Mouse (Mus musculus) kidney, embryonic 16.5 days (tissue): Measurements from ENCODE around the gene Fcnb. TPM values are rescaled to one million over a fixed set of nuclear protein-coding genes. Genes with fewer than 3 reads are reported as not detected.

Experiments
- ATAC-seq: fragments of 200-750 bp; cut with Nextera tagmentation; 2 replicates; pipeline ENCODE4 v1.8.0; 2017; ENCODE audit warnings: moderate TSS enrichment; ENCODE audit not compliant: low FRiP score, low TSS enrichment
- H3K27ac ChIP-seq: fragments of 300-500 bp; sonication (generic); 2 replicates; pipeline ENCODE4 v1.5.1; 2014; ENCODE audit warnings: low read length
- H3K27me3 ChIP-seq: fragments of 300-500 bp; sonication (generic); 2 replicates; pipeline ENCODE4 v1.6.1; 2014; ENCODE audit warnings: low read length, control low read depth, mixed read lengths; ENCODE audit not compliant: insufficient read depth
- H3K36me3 ChIP-seq: fragments of 300-500 bp; sonication (generic); 2 replicates; pipeline ENCODE4 v1.6.1; 2014; ENCODE audit warnings: low read length, control low read depth, mixed read lengths; ENCODE audit not compliant: insufficient read depth
- H3K4me1 ChIP-seq: fragments of 300-500 bp; sonication (generic); 2 replicates; pipeline ENCODE4 v1.6.1; 2014; ENCODE audit warnings: low read length, control low read depth, mixed read lengths; ENCODE audit not compliant: insufficient read depth
- H3K4me2 ChIP-seq: fragments of 300-500 bp; sonication (generic); replicated peaks from 2 replicates; pipeline ENCODE4 v1.6.1; 2014; ENCODE audit warnings: low read depth, low read length
- H3K4me3 ChIP-seq: fragments of 300-500 bp; sonication (generic); 2 replicates; pipeline ENCODE4 v1.5.1; 2014; ENCODE audit warnings: mild to moderate bottlenecking, low read length
- H3K9ac ChIP-seq: fragments of 300-500 bp; sonication (generic); replicated peaks from 2 replicates; pipeline ENCODE4 v1.6.1; 2014; ENCODE audit warnings: low read length
- H3K9me3 ChIP-seq: fragments of 300-500 bp; sonication (generic); 2 replicates; pipeline ENCODE4 v1.6.1; 2016; ENCODE audit warnings: low read length, control low read depth
- WGBS: fragments of 180-500 bp; shearing (Covaris S2); extraction: QIAGEN DNeasy Blood & Tissue Kit; methylation state at CpG from one replicate; pipeline ENCODE4 v1.1.7; 2014; 5-methylcytosine and 5-hydroxymethylcytosine counted together
- polyA plus RNA-seq: library from polyadenylated mRNA; unstranded; fragments of >200 nt; fragmentation: Nextera tagmentation; extraction: Ambion mirVana; gene quantifications from 2 replicates; pipeline ENCODE4 v1.2.1, GENCODE M21; 2015

The Fcnb gene
- polyA plus RNA-seq, result 0.40 TPM in 1 of 2 replicates, not detected in the other

DNA sequence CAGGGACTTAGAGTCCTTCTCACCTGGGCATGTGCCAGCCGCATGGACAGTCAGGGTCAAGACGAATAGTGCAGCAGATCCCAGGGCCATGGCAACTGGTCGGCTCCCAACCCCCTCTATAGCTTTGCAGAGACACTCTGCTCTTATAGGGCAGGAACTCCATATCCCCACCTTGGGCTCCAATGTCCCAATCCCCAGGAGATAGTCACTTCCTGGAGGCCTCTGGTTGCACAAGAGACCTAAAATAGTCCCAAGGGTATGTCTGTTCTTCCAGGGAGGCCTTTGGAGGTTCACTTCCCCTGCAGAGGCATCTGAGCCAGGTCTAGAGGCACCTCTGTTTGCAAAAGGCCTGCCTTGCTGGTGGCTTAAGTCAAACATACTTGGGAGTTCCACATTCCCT is at the start of gene Fcnb:
Gene Fcnb, minus strand, starts transcription at position 118 of the 400 bp plus-strand sequence.
- H3K4me2 ChIP-seq, result no peak within 1 kb of the TSS
- H3K36me3 ChIP-seq, result no peaks in the 10 kb centered on the region
- H3K27ac ChIP-seq, result no peak within 1 kb of the TSS
- H3K4me1 ChIP-seq, result no peaks in the 10 kb centered on the region
- no peaks in the 10 kb centered on the region for H3K9me3 ChIP-seq
- WGBS, result 89% methylated on average over 3 of the region's 3 CpGs
- no peak within 1 kb of the TSS for H3K4me3 ChIP-seq
- H3K27me3 ChIP-seq, result no peaks in the 10 kb centered on the region
- no peak within 1 kb of the TSS for H3K9ac ChIP-seq
- ATAC-seq, result no peak

DNA sequence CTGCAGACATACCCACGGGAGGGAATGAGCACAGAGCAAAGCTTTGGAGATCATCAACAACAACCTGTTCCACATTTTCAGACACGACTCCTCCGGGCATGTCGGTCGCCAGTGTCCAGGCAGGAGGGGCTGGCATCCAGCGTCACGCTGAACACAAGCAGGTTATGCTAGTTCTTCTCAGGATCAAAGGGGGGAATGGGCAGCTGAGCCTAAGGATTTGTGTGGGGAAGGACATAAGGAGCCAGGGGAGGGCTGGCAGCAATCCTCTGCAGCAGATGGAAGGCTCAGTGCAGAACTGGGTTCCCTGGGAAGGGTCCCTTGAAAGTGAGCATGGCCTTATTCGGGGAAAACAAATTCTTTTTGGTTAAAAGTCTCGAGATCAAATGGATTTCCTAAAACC is 49.1 kb upstream of the Fcnb start:
- no peak for ATAC-seq
- Histone ChIP-seq H3K9me3 (no peaks in the 10 kb centered on the region), H3K27ac (no peak overlapping the region), H3K4me3 (no peak overlapping the region), H3K36me3 (no peaks in the 10 kb centered on the region), H3K27me3 (no peaks in the 10 kb centered on the region), H3K9ac (no peak overlapping the region), H3K4me2 (no peak overlapping the region), H3K4me1 (peaks cover 7% of the 10 kb centered on the region)
- WGBS, result 78% methylated on average over 9 of the region's 9 CpGs

DNA sequence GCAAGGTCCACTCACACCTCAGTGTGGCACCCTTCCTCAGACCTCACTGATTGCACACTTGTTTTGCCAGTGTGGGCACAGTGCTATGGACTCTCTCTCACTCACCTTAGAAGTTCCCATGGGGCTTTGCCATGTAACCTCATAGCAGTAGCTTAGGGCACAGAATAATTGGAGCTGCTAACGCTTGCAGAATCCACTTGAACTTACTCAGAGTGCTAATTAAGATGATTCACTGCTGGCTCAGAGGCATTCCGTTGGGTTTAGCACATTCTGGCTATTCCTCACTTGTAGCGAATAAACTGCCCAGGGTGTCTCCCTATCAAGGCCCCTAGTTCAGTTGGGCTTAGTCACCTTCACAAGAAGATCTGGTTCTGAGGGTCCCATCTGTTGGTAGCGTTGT is 47.4 kb upstream of the Fcnb start:
- no peak for ATAC-seq
- no peak overlapping the region for H3K4me3 ChIP-seq
- 64% methylated on average over 4 of the region's 4 CpGs for WGBS

DNA sequence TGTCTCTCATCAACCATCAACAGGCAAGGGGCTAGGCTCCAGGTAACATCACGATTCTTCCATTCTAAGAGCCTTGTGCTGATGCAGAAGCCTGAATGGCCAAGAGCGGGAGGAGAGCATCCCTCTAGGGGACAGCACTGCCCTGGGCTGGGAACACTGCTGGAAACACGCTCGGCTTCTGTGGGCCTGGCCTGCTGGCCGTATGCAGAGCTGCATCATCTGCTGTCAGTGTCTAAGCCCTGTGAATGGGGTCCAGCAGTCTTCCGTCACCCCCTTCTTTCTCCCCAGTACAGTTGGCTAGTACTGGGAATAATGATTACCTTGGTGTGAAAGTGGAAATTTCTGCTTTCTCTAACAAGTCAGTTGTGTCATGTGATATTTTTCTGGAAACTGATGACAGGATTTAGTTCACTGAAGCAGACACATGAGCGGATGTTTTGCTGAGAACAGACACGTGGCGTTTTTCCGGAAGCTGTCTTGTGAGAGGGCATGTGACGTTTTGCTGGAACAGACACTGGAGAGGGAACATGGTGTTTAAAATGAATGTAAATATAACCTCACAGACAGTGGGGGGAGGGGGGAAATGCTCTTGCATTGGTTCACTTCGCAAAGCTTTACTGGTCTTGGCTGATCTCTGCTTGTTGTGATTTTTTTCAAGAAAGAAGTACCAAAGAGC is 42.2 kb upstream of the Fcnb start:
- Histone ChIP-seq H3K4me3 (no peak overlapping the region), H3K9ac (no peak overlapping the region), H3K27me3 (no peaks in the 10 kb centered on the region), H3K36me3 (no peaks in the 10 kb centered on the region), H3K4me1 (no peaks in the 10 kb centered on the region), H3K27ac (no peak overlapping the region), H3K9me3 (no peaks in the 10 kb centered on the region), H3K4me2 (no peak overlapping the region)
- WGBS, result 59% methylated on average over 12 of the region's 12 CpGs
- no peak for ATAC-seq

More for the DNA sequence above, 47.4 kb upstream of the Fcnb start:
- Histone ChIP-seq H3K27me3 (no peaks in the 10 kb centered on the region), H3K27ac (no peak overlapping the region), H3K9ac (no peak overlapping the region), H3K4me2 (no peak overlapping the region), H3K9me3 (no peaks in the 10 kb centered on the region), H3K4me1 (no peaks in the 10 kb centered on the region), H3K36me3 (no peaks in the 10 kb centered on the region)

DNA sequence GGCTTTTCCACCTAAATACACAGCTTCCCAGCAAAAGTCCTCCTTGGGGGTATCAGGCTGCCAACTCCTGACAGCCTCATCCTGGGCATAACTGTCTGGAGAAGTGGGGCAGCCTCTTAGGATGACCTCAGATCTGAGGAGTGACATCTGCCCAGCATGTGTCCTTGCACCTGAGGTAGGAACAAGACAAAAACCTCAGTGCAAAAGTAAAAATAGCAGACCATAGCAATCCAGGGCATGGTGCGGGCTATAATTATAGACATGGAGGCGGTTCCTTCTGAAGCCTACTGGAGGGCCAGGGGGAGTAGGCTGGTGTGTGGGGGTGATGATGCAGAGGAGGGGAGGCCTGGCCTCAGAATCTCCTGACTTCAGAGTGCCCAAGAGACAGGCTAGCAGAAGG is 39.2 kb upstream of the Fcnb start:
- Histone ChIP-seq H3K4me2 (no peak overlapping the region), H3K27me3 (no peaks in the 10 kb centered on the region), H3K4me3 (no peak overlapping the region), H3K9me3 (no peaks in the 10 kb centered on the region), H3K27ac (no peak overlapping the region), H3K4me1 (no peaks in the 10 kb centered on the region), H3K9ac (no peak overlapping the region), H3K36me3 (no peaks in the 10 kb centered on the region)
- 79% methylated on average over 2 of the region's 2 CpGs for WGBS
- no peak for ATAC-seq

DNA sequence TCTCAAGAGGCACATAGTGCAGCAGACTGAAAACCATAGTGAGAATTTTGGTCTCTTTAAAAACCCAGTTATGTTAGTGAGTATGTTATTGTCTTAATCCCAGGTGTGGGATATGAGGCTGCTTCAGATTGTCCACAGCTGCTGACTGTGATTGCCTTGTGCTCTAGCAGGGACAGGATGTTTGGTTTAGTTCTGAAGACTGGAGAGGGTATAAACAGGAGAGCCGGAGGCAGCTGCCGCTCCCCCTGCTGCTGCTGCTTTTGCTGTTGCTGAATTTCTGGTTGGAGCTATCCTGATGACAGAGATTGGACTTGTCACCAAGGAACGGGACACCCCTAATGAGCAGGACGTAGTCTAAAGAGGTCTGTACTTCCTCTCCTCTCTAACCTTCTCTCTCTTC is 36.6 kb upstream of the Fcnb start:
- Histone ChIP-seq H3K27ac (no peak overlapping the region), H3K9me3 (no peaks in the 10 kb centered on the region), H3K9ac (no peak overlapping the region), H3K4me3 (no peak overlapping the region), H3K36me3 (no peaks in the 10 kb centered on the region), H3K4me1 (no peaks in the 10 kb centered on the region), H3K27me3 (no peaks in the 10 kb centered on the region), H3K4me2 (no peak overlapping the region)
- no peak for ATAC-seq
- 65% methylated on average over 4 of the region's 4 CpGs for WGBS

DNA sequence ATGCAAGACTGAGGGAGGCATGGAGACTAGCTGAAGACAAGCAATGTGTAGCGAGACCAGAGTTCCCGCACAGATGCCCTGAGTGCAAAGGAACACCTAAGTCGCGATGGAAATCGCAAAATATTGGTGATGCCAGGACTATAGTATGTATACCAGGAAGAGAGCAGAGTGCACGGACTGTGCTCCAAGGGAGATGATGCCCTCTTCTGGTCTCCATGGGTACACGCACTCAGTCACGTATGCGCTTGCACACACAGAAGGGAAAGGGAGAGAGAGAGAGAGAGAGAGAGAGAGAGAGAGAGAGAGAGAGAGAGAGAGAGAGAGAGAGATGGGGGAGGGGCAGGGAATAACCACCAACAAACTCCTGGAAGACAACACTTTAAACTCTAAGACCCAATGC is 35.7 kb upstream of the Fcnb start:
- no peak for ATAC-seq
- 95% methylated on average over 9 of the region's 9 CpGs for WGBS
- H3K27me3 ChIP-seq, result no peaks in the 10 kb centered on the region
- H3K9ac ChIP-seq, result no peak overlapping the region
- no peak overlapping the region for H3K4me2 ChIP-seq
- no peak overlapping the region for H3K4me3 ChIP-seq
- H3K4me1 ChIP-seq, result no peaks in the 10 kb centered on the region
- no peak overlapping the region for H3K27ac ChIP-seq
- no peaks in the 10 kb centered on the region for H3K9me3 ChIP-seq
- H3K36me3 ChIP-seq, result no peaks in the 10 kb centered on the region

DNA sequence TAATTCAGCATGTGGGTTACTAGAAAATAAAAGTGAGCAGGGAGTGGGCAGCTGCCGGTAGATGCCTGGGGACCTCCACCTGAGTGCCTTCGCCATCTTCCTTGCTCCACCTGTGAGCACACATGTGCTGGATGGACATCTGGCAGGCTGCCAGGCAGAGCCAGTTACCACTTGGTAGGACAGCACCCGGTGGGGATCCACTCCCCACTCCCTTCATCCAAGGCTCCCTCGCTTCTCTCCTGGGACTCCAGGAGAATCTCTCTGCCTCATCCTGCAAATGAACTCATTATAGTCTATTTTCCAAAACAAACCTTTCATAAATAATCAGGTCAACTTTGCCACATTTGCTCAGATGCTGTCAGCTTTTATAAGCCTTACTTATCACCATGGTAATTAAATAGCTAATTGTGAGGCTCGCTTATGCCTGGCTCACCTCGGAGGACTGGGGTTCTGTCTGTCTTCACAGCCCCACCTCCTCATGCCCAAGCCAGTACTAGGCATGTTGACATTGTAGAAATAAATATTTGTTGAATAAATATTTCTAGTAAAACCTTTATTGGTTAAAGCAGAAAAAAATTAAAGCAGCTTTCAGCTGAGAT is 33.9 kb upstream of the Fcnb start:
- Histone ChIP-seq H3K36me3 (no peaks in the 10 kb centered on the region), H3K9ac (no peak overlapping the region), H3K27me3 (no peaks in the 10 kb centered on the region), H3K4me2 (no peak overlapping the region), H3K27ac (no peak overlapping the region), H3K4me3 (no peak overlapping the region), H3K9me3 (no peaks in the 10 kb centered on the region), H3K4me1 (no peaks in the 10 kb centered on the region)
- 56% methylated on average over 6 of the region's 6 CpGs for WGBS
- ATAC-seq, result no peak

DNA sequence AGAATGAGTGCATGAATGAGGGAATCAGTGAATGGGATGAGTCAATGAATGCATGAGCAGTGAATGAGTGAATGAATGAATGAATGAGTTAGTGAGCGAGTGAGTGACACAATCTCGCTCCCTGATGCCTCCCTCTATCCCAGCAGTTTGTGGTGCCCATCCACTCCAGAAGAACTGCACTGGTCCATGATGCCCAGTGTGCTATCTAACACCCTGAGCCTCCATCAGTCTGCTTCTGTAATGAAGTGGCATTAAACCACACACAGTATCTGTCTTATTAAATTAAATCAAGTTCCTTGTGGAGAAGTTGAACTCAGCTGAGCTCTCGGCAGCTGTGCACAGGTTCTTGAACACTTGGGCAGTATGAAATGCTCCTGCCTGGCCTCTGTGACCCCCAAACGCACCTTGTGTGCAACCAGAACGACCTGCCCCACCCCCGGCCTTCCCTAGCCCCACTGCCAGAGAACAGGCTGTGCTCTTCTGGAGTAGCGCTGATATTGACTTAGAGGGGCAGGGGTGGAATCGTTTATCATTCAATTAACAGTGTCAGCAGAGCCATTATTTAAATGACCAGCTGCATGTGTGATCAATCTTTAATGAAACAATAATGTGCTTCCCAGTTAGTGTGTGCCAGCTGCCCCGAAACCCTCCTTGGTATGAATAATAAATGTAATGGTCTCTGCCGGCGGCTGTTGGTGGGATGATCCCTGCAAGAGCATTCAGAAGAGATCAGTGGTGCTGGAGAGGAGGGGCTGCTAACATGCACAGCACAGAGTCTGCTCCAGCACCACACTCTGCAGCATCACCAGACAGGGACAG is 33.0 kb upstream of the Fcnb start:
- no peak for ATAC-seq
- no peaks in the 10 kb centered on the region for H3K36me3 ChIP-seq

DNA sequence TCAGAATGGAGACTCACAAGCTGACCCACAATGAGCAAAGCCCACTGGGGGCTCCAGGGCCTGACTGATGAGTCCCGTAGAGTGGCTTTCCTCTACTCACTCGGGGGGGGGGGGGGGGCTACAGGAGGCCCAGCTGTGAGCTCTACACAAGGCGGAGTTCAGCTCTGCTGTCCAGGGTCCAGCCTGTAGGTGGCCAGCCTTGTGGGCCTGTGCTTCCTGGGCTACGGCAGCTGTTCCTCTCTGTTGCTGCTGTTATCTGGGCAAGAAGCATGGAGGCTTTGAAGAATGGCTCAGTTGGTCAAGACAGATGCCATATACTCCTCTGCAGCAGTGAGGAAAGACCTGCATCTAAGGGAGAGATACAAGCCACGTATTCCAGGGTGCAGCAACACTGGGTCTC is 24.1 kb upstream of the Fcnb start:
- no peak overlapping the region for H3K4me3 ChIP-seq
- no peak overlapping the region for H3K9ac ChIP-seq
- ATAC-seq, result no peak
- no peaks in the 10 kb centered on the region for H3K27me3 ChIP-seq
- H3K4me2 ChIP-seq, result no peak overlapping the region
- H3K4me1 ChIP-seq, result no peaks in the 10 kb centered on the region
- WGBS, result 66% methylated on average over 4 of the region's 5 CpGs
- H3K36me3 ChIP-seq, result no peaks in the 10 kb centered on the region
- H3K27ac ChIP-seq, result no peak overlapping the region
- H3K9me3 ChIP-seq, result no peaks in the 10 kb centered on the region

More for the DNA sequence above, 33.0 kb upstream of the Fcnb start:
- Histone ChIP-seq H3K27ac (no peak overlapping the region), H3K9ac (no peak overlapping the region), H3K4me3 (no peak overlapping the region), H3K27me3 (no peaks in the 10 kb centered on the region), H3K9me3 (no peaks in the 10 kb centered on the region), H3K4me2 (no peak overlapping the region), H3K4me1 (no peaks in the 10 kb centered on the region)
- WGBS, result 31% methylated on average over 11 of the region's 11 CpGs
